In the genomic region with DNA sequence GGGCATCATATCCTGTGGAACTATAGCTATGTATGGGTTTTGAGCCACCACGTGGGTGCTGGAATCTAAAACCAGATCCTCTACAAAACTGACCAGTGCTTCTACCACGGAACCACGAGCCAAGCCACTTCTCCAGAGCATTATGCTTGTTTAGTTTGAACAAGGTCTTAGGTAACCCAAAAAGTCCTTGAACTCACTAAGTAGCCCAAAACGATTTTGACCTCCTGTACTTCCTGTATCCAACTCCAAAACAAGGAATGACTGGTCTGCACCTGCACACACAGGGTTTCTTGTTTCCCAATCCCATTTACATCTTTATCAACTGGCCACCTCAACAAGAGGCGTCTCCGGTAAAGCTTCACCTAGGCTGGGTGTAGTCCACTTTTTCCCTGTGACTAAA, we compare ENCODE assay signal across 28 mouse cellular contexts. TPM values are rescaled to one million over a fixed set of nuclear protein-coding genes. Genes with fewer than 3 reads are reported as not detected.
DNase-seq lines count a peak whose midpoint lies in the region; ATAC-seq and TF ChIP-seq lines count a peak whose summit lies in the region.
"Had no signal": no experiment of that assay in that cellular context is flagged by ENCODE, and none has a peak within 500 bp of the region (broad histone marks: within the 10 kb centered on the region; RNA-seq: fewer than 3 reads in every experiment).

No protein-coding gene starts in this region.

- ATAC-seq in lung, postnatal 0 days, result peak; percentile 94
- ATAC-seq in forebrain, embryonic 11.5 days (replicated peaks; ENCODE audit: low FRiP score), result no peak
- ATAC-seq: forebrain, embryonic 14.5 days; intestine, postnatal 0 days had no signal

- no peaks in the 10 kb centered on the region for H3K4me1 ChIP-seq in ES-Bruce4 (ENCODE audit: control insufficient read depth, insufficient read depth, low read length)
- no peaks in the 10 kb centered on the region for H3K4me1 ChIP-seq in lung, postnatal 0 days (ENCODE audit: insufficient read depth, low read depth, low read length)
- H3K4me1 ChIP-seq in forebrain, embryonic 11.5 days (replicated peaks; ENCODE audit: control insufficient read depth, insufficient read depth, low read length), result no peaks in the 10 kb centered on the region
- H3K4me1 ChIP-seq: hindbrain, embryonic 13.5 days; limb, embryonic 10.5 days; limb, embryonic 15.5 days; liver, embryonic 15.5 days; midbrain, embryonic 12.5 days; neural tube, embryonic 12.5 days had no signal

- H3K27ac ChIP-seq in ES-Bruce4 (ENCODE audit: insufficient read depth, low read length), result peak overlapping the region; percentile 100
- H3K27ac ChIP-seq in lung, postnatal 0 days (ENCODE audit: low read length), result no peak overlapping the region
- H3K27ac ChIP-seq in forebrain, embryonic 11.5 days (ENCODE audit: low read depth, low read length), result no peak overlapping the region
- H3K27ac ChIP-seq: hindbrain, embryonic 13.5 days; limb, embryonic 10.5 days; limb, embryonic 15.5 days; liver, embryonic 15.5 days; midbrain, embryonic 12.5 days; neural tube, embryonic 12.5 days had no signal

- no peak overlapping the region for H3K4me3 ChIP-seq in ES-Bruce4 (ENCODE audit: low read depth, low read length)
- H3K4me3 ChIP-seq in lung, postnatal 0 days (ENCODE audit: low read depth, low read length), result no peak overlapping the region
- H3K4me3 ChIP-seq in forebrain, embryonic 11.5 days (ENCODE audit: low read depth, low read length), result no peak overlapping the region
- H3K4me3 ChIP-seq: hindbrain, embryonic 13.5 days; limb, embryonic 10.5 days; limb, embryonic 15.5 days; liver, embryonic 15.5 days; megakaryocyte, embryonic 14.5 days; midbrain, embryonic 12.5 days; myocyte; neural tube, embryonic 12.5 days had no signal

- TF ChIP-seq EP300 in ES-Bruce4 (IDR thresholded peaks at IDR 0.05; ENCODE audit: insufficient read depth, low read depth, low read length), result 0 out of 2 replicates have a peak, but pooled peaks have one; percentile 34
- TF ChIP-seq EP300 in lung, postnatal 0 days (IDR thresholded peaks at IDR 0.05), result peak; percentile 54

- H3K4me2 ChIP-seq in lung, postnatal 0 days (replicated peaks; ENCODE audit: low read depth, low read length), result no peak overlapping the region
- H3K4me2 ChIP-seq in forebrain, embryonic 11.5 days (ENCODE audit: low read depth, low read length, severe bottlenecking), result no peak overlapping the region
- H3K4me2 ChIP-seq: heart, embryonic 11.5 days; hindbrain, embryonic 13.5 days; limb, embryonic 15.5 days; liver, embryonic 15.5 days; midbrain, embryonic 12.5 days; neural tube, embryonic 12.5 days had no signal

- peak overlapping the region; percentile 90 for H3K9ac ChIP-seq in ES-Bruce4 (ENCODE audit: low read depth, poor library complexity, severe bottlenecking)
- no peak overlapping the region for H3K9ac ChIP-seq in lung, postnatal 0 days (replicated peaks; ENCODE audit: low read depth)
- no peak overlapping the region for H3K9ac ChIP-seq in forebrain, embryonic 11.5 days (ENCODE audit: low read length)
- H3K9ac ChIP-seq: hindbrain, embryonic 13.5 days; limb, embryonic 15.5 days; liver, embryonic 15.5 days; midbrain, embryonic 12.5 days; neural tube, embryonic 12.5 days had no signal

- 52% methylated on average over 6 of the region's 6 CpGs for WGBS in lung, postnatal 0 days
- 81% methylated on average over 6 of the region's 6 CpGs for WGBS in forebrain, embryonic 11.5 days

- no peaks in the 10 kb centered on the region for H3K27me3 ChIP-seq in ES-Bruce4 (ENCODE audit: control insufficient read depth, insufficient read depth, low read length, poor library complexity, severe bottlenecking)
- no peaks in the 10 kb centered on the region for H3K27me3 ChIP-seq in lung, postnatal 0 days (replicated peaks; ENCODE audit: insufficient read depth, low read length)
- H3K27me3 ChIP-seq in forebrain, embryonic 11.5 days (ENCODE audit: control insufficient read depth, insufficient read depth, low read length), result no peaks in the 10 kb centered on the region
- H3K27me3 ChIP-seq: CH12.LX; hindbrain, embryonic 13.5 days; limb, embryonic 15.5 days; liver, embryonic 15.5 days; midbrain, embryonic 12.5 days; neural tube, embryonic 12.5 days had no signal

- TF ChIP-seq CTCF in ES-Bruce4 (IDR thresholded peaks at IDR 0.05; ENCODE audit: low read depth, low read length), result no peak
- no peak for TF ChIP-seq CTCF in lung, postnatal 0 days (IDR thresholded peaks at IDR 0.05)

- peak; percentile 77 for DNase-seq in ZHBTc4 (ENCODE audit: low read depth, low spot score)
- DNase-seq in lung, postnatal 0 days (ENCODE audit: low spot score), result peak; percentile 88
- DNase-seq in lung, postnatal 4 days, result peak; percentile 21 to 41
- DNase-seq in adrenal gland, adult 8-10 months, result no peak
- DNase-seq in urinary bladder, postnatal 14 days (ENCODE audit: low spot score), result no peak
- DNase-seq in forebrain, embryonic 11.5 days (ENCODE audit: low spot score), result no peak
- DNase-seq: adrenal gland, postnatal 14 days; cerebellum, adult 18-20 months; cerebellum, postnatal 10 days; gastrocnemius, postnatal 36 days; heart, adult 18-20 months; heart, postnatal 36 days; kidney, adult 9 months; kidney, postnatal 10 days; layer of hippocampus, postnatal 36 days had no signal

- H3K36me3 ChIP-seq in ES-Bruce4 (ENCODE audit: control insufficient read depth, insufficient read depth, low read length, poor library complexity, severe bottlenecking), result peaks cover 11% of the 10 kb centered on the region
- H3K36me3 ChIP-seq in lung, postnatal 0 days (ENCODE audit: insufficient read depth, low read length), result no peaks in the 10 kb centered on the region
- H3K36me3 ChIP-seq in forebrain, embryonic 11.5 days (ENCODE audit: control insufficient read depth, insufficient read depth, low read length), result no peaks in the 10 kb centered on the region
- H3K36me3 ChIP-seq: hindbrain, embryonic 13.5 days; limb, embryonic 10.5 days; limb, embryonic 15.5 days; liver, embryonic 15.5 days; midbrain, embryonic 12.5 days; neural tube, embryonic 12.5 days had no signal

- no peaks in the 10 kb centered on the region for H3K9me3 ChIP-seq in ES-Bruce4 (replicated peaks; ENCODE audit: control insufficient read depth, insufficient read depth, low read length, poor library complexity, severe bottlenecking)
- no peaks in the 10 kb centered on the region for H3K9me3 ChIP-seq in lung, postnatal 0 days (ENCODE audit: low read length)
- H3K9me3 ChIP-seq in forebrain, embryonic 11.5 days (ENCODE audit: control insufficient read depth, low read length), result no peaks in the 10 kb centered on the region
- H3K9me3 ChIP-seq: hindbrain, embryonic 13.5 days; limb, embryonic 10.5 days; limb, embryonic 15.5 days; liver, embryonic 15.5 days; megakaryocyte, embryonic 14.5 days; midbrain, embryonic 12.5 days; neural tube, embryonic 12.5 days had no signal

- TF ChIP-seq POLR2A in ES-Bruce4 (IDR thresholded peaks at IDR 0.05; ENCODE audit: insufficient read depth, low read length), result no peak

RNA-seq across cellular contexts. Expression of a gene that starts 13.4 kb away (rescaled TPM):
- polyA plus RNA-seq in ES-Bruce4 (2011; ENCODE audit: insufficient read depth, insufficient read length, low read depth, missing spikeins), result 231 and 239 TPM in 2 replicates
- 5.2 and 7.0 TPM in 2 replicates for polyA plus RNA-seq in lung, postnatal 0 days (2015; fragmentation: Nextera tagmentation; extraction: Ambion mirVana)
- 1 to 10 TPM; 3.5 to 6.6 (median 5.2) TPM for total RNA-seq in adrenal gland, adult 8-10 months (2022)
- 37.8 and 39.7 TPM in 2 replicates for polyA plus RNA-seq in forebrain, embryonic 11.5 days (2014; fragmentation: Nextera tagmentation; extraction: Ambion mirVana)

RNA-seq across cellular contexts. Expression of a gene that starts 25.0 kb away (rescaled TPM):
- polyA plus RNA-seq in ES-Bruce4 (2011; ENCODE audit: insufficient read depth, insufficient read length, low read depth, missing spikeins), result 11.3 and 11.6 TPM in 2 replicates
- polyA plus RNA-seq in lung, postnatal 0 days (2015; fragmentation: Nextera tagmentation; extraction: Ambion mirVana), result 20.3 and 24.0 TPM in 2 replicates
- total RNA-seq in adrenal gland, adult 8-10 months (2022), result 10 to 100 TPM; 40.4 to 49.6 (median 42.9) TPM
- 12.6 TPM in 2 replicates for polyA plus RNA-seq in forebrain, embryonic 11.5 days (2014; fragmentation: Nextera tagmentation; extraction: Ambion mirVana)

RNA-seq across cellular contexts. Expression of a gene that starts 51.4 kb away (rescaled TPM):
- 39.5 and 46.7 TPM in 2 replicates for polyA plus RNA-seq in ES-Bruce4 (2011; ENCODE audit: insufficient read depth, insufficient read length, low read depth, missing spikeins)
- 3.2 and 3.5 TPM in 2 replicates for polyA plus RNA-seq in lung, postnatal 0 days (2015; fragmentation: Nextera tagmentation; extraction: Ambion mirVana)
- 1 to 10 TPM in 2 of 4 experiments, under 1 TPM in 2; 0.58 to 1.4 (median 1.0) TPM for total RNA-seq in adrenal gland, adult 8-10 months (2022)
- 31.6 and 33.1 TPM in 2 replicates for polyA plus RNA-seq in forebrain, embryonic 11.5 days (2014; fragmentation: Nextera tagmentation; extraction: Ambion mirVana)

Comparison
In these comparisons a context has a peak if more than half of its experiments do, and no peak if none do; other contexts are left out.
1. DNase-seq: peak in ZHBTc4 (single experiment), lung, postnatal 0 days (single experiment) and lung, postnatal 4 days (2 of 2); none in adrenal gland, adult 8-10 months (single experiment), urinary bladder, postnatal 14 days (single experiment) and forebrain, embryonic 11.5 days (single experiment).